Mouse (Mus musculus) urinary bladder, postnatal 36 days (tissue): Measurements from ENCODE around the gene Adora2b.

Source experiments
- DNase-seq, 2 experiments: peaks; one replicate each; pipeline ENCODE4 v3.0.0; 2022; ENCODE audit warnings: low spot score in 2 of 2, mixed read lengths in 1 of 2

The Adora2b gene

DNA sequence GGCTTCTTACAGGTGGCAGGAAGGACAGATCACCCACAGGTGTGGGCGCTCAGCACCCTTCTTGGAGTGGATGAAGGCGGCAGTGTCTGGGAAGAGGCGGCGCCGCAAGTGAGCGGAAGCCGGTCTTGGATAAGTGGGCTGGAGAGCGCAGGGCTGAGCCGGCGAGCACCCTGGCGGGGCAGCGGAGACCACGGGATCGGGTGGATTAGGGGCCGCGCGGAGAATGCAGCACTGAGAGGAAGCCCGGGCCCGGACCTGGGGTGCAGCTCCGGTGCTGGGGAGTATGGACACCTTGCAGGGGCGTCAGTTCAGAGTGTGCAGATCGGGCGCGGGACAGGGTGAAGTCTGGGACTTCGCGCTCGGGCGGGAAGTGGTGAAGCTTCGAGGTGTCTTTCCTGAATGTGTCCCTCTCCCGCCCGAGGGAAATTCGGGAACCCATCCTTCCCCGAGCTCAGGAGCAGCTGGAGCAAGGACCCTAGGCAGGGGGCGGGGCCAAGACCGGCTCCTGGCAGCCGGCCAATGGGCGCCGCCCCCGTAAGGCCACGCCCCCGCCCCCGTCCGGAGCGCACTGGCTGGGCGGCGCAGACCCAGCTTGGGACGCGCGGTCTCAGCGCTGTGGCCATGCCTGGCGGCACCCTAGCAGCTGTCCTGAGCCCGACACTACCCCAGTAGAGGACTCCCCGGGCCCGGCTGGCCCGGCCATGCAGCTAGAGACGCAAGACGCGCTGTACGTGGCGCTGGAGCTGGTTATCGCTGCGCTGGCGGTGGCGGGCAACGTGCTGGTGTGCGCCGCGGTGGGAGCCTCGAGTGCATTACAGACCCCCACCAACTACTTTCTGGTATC lies at the start of gene Adora2b:
Adora2b (plus strand) TSS at position 584 of the 844 bp plus-strand sequence.
- peak; percentile 62 to 65 for DNase-seq

DNA sequence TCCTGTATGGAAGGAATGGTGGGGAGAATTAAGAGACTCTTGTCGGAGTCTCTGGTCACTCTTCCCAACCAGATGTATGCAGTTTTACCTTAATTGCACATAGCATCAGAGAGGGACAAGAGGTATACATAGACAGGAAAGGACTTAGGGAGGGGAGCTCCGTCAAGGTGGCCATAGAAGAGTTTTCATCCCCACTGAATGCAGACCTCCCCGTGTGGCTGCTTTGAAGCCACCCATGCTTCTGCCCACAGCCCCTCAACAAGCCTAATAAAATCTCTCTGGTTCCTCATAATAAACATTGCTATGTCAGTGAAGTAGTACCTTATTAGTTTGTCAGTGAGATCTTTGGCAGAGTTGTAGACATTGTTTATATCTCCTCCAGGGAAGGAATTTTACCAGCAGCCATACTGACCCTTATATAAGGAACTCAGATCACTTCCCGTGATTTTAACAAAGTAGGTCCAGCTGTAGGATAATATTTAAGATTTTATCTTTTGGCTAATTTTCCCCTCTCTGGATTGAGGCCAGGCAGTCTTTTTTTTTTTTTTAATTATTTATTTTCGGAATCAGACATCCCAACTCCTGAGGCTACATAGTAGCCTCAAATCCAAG lies 47.8 kb upstream of the Adora2b start:
- no peak for DNase-seq

DNA sequence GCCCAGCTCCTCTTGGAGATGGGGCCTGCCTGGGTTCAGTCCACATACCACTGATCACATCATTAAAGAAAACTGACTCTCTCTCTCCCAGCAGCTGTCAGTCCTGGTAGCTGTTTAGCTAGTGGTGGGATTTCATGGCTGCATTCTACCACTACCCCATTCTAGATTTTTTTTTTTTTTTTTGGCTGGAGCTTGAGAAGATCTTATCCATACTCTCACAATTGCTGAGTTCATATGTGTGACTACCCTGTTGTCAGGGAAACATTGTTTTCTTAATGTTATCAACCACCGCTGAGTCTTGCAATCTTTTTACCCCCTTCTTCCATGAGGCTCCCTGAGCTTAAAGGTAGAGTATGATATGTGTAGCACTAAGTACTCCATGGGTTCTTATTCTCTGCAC lies 46.1 kb upstream of the Adora2b start:
- no peak for DNase-seq

DNA sequence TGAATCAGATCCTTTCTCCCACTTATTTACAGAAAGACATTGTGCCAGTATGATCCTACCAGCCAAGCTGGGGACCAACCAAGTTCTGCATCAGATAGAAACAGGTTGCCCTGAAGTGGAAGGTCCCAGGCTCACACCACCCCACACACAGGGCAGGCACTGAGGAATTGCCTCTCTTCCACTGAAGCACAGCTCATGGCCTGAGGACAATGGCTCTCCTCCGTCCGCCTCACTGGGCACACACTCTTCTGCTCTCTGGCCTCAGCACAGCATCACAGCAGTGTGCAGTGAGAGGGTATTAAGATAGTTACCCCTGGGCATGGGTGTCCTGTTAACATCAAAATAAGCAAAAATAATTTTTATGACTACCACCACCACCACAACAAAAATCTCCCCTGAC lies 39.7 kb upstream of the Adora2b start:
- DNase-seq: no peak

DNA sequence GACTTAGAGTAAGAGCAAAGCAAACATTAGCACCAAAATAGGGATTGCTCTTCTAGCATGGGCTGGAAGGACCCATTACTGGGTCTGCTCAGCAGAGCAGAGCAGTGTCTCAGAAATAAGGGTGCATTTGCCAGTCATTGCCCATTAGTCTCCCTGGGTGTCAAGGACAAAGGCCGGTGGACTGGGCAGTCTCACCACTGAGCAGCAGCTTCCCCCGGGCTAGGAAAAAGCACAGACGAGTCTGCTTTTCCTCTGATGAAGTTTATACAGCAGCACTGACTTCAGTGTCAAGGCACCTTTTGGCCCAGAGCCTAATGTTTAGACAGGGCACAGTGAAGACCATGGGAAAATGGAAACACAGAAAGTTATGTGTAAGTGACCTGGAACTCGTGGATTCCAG lies 38.9 kb upstream of the Adora2b start:
- no peak for DNase-seq

DNA sequence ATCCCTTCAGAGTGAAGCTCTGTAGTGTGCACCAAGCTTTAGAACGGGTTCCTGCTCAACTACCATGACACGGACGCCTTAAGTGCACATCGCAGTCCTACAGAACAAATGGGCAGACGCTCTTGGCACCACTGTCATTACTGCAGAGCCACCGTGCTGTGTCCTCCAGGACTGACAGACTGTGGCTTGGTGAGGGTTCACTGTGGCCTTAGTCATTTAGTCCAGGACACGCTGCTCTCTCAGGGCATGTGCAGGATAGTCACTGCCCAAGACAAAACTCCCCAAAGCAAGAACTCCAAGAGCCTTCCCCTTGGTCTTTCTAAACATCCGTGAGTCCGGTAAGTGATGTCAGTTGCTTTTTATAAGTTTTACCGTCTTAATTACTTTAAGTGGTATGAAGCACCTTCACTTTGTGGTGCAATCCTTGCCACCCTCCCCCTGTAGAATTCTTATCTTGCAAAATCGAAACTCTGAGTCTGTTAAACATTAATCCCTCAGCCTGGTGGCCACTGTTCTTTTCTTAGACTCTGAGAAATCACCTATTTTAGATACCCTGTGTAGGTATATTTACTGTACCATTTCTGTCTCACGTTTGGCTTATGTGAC lies 35.3 kb upstream of the Adora2b start:
- no peak for DNase-seq

DNA sequence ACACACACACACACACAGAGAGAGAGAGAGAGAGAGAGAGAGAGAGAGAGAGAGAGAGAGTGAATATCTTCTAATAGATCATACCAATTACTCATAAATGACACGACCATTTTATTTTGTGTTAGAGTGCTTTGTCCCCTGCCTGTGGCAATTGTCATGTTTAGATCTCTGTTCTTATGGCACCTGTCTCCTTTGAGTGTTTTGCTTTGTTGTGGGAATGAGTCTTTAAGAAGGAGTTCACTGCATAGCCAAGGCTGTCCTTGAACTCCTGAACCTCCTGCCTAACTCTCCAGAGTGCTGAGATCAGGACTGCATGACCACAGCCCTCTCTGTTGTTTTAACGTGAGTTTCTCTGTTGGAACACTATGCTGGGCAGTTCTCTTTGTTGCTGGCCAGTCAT lies 33.7 kb upstream of the Adora2b start:
- no peak for DNase-seq

DNA sequence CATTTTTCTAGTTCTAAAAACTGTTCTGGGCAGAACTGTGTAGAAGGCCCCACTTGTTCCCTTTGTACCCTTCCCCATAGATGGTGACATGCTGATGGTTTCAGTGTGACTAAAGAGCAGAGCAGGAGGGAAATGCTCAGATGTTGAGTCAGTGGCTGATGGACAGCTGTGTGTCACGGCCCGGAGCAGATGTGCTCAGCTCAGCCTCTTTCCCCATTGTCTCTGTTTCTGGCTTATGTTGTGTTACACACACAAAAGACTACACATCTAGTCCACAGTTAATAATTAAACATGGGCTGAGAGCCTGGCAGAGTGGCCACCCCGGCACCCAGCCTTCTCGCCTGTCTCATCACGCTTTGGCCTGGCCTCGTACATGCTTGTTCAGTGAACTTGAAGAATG lies 31.0 kb upstream of the Adora2b start:
- DNase-seq: no peak

DNA sequence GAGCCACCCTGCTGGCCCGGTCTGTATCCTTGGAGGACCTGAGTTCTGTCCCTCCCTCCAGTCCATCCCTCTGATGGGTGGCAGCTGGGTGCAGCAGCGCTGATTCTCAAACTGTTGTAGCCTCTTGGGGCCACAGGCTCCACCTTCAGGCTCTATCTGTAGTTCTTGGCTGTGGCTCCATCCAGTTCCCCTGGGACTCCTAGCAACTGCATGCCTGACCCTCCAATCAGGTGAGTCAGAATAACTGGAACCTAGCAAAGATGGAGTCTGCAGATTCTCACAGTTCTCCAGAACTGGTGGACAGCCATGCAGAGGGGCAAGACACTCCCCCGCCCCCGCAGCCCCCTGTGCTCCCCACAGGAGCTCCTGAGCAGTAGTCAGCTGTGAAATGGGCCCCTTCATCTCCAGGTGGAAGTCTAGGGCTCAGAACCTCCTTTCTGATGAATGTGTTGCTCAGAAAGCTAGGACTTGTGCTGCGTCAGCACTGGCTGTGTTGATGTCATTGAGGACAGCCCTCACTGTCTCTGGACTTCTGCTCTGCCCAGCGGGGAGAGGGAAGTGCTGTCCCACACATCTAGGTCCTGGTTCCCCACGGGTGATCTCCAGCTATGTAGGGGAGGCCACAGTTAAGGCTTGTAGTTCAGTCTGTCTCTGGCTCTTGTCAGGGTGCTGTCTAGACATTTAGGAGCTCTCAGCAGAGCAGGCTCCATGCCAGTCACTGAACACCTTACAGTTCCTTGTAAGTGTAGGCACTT lies 27.9 kb upstream of the Adora2b start:
- no peak for DNase-seq

DNA sequence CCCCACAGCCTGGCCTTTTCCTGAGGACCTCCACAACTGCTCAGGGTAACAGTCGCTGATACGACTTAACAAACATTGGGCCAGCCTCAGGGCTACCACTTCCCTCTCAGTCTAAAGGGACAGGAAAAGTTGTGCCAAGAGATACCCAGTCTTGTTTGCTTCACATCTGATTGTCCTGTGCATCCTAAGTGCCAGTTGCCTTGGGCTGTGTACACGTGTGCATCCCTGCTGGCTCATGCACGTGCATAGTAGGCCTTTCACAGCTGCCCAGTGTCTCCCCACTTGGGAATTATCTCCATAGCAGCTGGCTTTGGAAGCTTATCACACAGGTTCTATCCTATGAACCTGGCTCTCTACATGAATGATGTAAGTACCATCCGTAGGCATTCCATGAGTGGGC lies 25.4 kb upstream of the Adora2b start:
- no peak for DNase-seq

DNA sequence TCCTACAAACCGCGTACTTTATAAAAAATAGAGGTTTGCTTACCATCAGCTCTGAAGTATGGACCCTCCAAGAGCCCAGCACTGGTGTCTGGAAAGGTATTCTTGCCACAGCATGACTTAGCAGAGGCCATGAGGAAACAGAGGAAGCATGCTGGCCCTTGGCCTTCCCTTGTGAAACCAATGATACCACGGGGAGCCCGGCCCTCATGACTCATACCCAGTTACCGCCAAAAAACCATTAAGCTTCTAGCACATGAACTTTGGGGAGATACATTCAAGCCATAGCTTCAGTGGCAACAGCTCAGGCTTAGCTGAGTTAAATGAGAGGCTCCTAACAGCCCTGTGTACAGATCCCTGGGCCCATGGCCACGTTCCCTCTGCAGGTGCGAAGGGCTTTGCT lies 24.8 kb upstream of the Adora2b start:
- peak; percentile 20 to 39 for DNase-seq

DNA sequence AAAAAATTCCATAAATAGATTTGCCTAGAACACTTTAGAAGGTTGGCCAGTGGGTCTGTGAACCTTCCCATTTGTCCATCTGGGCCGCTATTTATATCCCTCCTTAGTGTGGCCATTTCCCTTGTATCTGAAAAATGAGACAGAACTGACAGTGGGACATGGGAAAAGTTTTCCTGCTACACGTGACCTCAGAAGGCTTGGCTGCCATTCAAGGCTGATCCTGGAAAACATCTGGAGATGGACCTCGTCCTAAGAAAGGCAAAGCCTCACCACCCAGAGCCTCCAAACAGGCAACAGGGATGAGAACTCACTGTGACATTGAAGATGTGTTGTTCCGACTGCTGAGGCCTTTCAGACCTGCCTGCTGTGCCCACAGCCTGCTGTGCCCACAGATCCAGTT lies 24.0 kb upstream of the Adora2b start:
- DNase-seq: no peak

DNA sequence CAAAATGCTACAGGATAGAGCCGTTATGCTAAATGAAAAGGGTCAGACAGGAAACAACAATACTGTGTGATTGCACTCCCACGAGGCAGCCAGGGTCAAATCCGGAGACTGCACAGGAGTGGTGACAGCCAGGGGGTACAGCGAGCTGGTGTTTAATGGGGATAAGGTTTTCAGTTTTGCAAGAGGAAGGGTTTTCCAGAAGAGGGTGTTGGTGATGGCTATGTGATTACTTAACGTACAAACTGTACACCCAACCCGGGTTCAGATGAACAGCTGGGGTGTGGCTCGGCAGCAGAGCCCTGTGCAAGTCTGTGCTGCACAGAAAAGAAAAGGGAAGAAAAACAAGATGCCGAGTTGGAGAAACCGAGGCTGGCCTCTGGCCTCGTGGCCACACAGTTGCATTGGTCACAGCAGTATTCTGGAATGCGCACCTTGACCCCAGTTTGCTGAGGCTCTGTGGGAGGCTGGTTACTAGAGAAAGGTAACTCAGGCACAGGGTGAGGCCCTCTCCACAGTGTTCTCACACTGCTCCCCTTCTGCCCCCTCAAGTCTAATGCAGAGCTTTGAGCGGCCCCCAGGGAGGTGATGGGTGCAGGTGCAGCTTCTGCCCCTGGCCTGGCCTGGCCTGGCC lies 8.0 kb upstream of the Adora2b start:
- DNase-seq: no peak

DNA sequence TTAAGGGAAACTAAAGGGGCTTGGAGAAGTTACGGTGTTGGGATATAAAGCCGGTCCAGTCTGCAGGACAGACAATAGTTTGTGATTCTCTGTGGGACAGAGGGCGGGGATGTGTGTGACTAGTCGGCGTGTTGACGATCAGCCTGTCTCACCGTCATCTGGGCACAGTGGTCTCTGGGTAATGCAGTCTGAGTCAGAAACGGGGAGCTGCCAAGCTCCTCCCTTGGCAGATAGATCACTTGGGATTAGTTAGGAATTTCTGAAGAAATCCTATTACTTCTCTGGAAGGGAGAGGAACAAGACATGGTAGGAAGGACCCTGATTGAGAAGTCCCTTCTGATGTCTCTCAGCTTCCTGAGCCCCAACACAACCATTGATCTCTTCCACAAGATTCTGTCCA lies 4.9 kb upstream of the Adora2b start:
- no peak for DNase-seq

DNA sequence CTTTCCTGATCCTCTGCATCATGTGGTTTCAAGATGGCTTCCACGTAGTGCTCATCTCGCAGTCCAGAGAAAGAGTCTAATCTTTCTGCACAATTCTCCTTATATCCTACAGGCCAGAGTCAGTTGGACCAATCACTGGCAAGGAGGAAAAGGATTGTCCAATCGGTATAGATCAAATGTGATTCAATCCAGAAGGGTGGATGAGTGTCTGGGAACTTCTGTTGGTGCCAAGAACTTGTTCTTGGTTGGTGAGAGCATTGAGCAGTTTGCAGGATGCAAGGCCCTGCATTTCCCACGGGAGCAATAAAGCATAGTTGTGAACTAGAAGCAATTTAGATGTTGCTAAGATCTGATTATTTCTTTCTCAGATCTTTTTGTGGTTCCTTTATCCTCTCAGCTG lies 4.3 kb upstream of the Adora2b start:
- DNase-seq: no peak

DNA sequence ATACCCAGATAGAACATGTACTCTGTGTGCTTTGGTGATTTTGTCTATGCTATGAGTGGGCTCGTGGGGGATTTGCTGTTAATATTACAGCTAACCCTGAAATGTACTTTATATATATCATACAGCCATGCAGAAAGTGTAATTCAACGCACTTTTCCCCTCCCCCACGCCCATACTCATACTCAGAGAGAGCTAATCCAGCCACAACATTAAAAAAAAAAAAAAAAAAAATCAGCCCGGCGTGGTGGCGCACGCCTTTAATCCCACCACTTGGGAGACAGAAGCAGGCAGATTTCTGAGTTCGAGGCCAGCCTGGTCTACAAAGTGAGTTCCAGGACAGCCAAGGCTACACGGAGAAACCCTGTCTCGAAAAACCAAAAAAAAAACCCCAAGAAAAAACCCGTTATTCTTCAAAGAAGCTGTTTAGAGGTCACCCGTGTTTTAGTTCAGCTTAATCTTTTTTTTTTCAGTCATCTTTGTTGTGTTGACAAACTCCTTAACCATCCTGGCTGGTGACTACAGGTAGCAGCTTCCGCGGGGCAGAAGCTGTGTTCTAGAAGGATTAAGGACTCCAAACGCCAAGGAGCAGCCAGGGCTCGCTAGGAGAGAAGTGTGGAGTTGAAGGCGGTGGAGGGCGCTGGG lies 904 bp upstream of the Adora2b start:
- DNase-seq: no peak

DNA sequence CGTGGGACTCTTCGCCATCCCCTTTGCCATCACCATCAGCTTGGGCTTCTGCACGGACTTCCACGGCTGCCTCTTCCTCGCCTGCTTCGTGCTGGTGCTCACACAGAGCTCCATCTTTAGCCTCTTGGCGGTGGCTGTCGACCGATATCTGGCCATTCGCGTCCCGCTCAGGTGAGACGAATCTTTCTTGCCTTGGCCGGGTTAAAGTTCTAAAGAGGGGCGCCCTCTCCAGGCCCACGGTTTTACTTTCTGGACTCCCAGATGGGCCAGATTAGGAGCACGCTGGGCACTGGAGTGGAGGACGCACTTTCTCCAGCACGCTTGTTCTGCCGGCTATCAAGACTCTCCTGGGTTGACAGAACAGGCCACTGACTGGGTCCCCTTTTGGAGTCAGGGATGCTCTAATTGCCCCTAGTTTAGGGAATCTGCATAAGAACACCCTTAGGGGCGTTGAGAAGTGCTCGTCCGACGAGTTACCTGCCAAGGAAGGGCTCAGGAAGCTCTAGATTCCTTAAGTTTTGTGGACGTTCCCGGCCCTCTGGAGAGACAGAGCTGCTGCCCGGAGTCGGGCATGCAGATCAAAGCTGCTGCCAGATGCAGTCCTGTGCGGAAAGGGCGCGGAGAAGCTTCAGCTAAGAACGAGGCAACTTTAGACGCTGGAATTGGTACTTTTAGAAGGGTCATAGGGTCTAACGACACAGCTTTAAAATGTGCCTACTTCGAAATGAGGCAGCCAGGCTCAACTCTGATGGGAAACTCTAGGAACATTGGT lies 668 bp downstream of the Adora2b start:
- DNase-seq: peak; percentile 64

DNA sequence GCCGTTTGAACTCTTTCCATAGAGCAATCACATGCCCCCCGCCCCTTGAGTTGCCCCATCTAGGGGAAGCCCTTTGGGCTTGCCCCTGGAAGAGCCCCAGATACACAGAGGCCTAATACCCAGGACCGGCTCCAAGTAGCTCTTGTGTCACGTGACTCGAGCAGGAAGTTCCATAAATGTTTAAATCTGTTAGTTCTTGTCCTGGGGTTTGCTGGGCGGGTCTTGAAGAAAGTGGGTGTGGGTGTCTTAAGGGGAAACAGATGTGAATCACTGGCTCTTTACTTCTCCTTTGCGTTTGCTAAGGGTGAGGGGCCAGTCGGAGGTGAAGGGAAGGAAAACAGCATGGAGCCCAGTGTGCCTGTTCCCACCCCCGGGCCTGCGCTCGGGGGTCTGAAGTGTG lies 2.3 kb downstream of the Adora2b start:
- peak in 1 of 2 experiments; percentile 52 for DNase-seq

DNA sequence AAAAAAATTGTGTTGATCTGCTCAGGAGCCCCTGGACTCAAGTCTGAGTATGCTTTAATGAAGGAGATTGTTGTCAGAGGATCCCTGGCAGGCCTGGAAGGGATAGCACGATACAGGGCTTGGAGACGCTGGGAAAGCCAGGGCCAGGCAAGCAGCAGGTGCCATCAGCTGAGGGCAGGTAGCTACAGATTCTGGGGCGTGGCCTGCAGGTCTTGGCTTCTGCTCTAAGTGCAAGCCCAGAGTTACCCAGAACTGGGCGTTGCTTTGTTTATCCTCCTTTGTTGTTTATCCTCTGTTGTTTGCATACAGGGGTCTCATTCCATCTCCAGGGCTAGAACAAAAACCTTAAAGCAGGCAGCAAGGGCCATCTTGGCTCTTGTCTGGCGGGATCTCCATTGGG lies 4.6 kb downstream of the Adora2b start:
- peak; percentile 55 to 65 for DNase-seq

DNA sequence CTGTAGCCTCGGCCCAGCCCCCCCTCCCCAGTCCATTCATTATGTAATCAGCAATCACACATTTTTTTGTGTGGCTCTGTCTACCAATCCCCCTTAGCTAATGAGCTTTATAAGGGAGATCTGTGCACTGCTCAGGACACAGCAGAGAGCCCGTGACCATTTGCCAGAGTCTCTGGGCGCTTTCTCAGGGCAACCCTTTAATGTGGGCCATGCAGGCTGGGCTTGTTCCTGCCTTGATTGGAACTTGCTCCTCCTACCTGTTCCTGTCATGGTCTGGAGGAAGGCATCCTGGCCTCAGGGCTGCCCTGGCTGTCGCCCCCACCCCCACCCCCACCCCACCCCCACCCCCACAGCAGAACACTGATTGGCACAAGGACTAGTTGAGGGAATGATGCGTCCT lies 10.4 kb downstream of the Adora2b start:
- DNase-seq: no peak

DNA sequence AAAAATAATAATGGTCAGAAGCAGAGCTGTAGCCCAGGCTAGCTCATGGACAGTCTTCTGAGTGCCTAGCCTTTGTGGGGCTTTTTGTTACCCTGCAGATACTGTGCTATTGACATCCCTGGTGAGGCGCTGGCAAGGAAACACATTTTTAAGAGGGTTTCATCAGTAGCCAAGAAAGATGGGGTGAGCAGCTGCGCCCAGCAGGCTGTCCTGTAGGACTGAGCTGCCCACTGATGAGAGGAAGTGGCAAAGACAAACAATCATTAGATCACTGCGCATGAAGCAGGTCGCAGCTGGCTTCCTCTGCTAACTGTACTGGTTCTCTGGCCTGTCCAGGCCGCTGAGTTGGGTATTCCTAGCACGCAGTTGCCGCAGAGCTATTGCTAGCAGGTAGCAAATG lies 14.8 kb downstream of the Adora2b start:
- DNase-seq: no peak
